Mouse (Mus musculus) T-helper 2 cell (primary cell): ENCODE results near the gene Lypd3.

ENCODE experiments used
- in situ Hi-C: fragments of 300-600 bp; cut with MboI, MseI; formaldehyde crosslinking; loops from one replicate; pipeline ENCODE4 v1.15.1; 2025; ENCODE audit warnings: high pct_unique_total_duplicates

Gene Lypd3

DNA sequence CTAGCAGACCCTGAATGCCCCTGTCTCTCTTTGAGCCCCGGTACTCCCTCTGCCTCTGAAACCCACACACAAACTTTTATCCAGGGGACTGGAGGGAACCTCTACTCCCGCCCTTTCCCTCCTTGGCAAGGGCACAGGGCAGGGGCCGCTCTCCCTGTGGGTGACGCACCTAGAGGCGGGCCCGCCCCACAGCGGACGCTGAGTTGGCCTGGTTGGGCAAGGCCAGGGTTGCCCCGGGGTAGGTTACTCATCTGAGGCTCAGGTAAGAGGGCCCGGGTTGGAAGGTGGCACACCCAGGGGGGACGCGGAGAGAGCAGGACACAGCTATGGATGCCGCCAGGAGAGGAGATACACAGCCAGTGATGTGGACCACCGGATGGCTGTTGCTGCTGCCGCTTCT is at the start of gene Lypd3:
Lypd3 (plus strand) TSS at position 287 of the 400 bp plus-strand sequence.
- in situ Hi-C loops = no loop called here

DNA sequence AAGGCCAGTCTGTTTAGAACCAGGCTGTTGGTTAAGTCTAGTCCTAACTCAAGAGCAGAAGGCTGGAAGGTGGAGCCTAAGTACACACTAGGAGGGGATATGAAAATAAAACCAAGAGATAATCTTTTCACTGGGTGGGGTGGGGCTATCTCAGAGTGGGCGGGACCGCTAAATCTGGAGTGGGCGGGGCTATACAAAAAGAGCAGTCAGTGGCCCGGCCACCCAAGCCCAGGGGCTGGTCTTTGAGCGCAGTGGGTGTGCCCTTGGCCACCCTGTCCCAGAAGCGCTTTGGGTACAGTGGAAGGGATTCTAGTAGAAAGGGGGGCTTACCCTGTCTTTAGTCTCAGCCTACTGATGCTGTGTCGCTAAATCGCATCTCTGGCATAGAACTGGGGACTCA is 49.5 kb upstream of the Lypd3 start:
- in situ Hi-C loops = no loop called here

DNA sequence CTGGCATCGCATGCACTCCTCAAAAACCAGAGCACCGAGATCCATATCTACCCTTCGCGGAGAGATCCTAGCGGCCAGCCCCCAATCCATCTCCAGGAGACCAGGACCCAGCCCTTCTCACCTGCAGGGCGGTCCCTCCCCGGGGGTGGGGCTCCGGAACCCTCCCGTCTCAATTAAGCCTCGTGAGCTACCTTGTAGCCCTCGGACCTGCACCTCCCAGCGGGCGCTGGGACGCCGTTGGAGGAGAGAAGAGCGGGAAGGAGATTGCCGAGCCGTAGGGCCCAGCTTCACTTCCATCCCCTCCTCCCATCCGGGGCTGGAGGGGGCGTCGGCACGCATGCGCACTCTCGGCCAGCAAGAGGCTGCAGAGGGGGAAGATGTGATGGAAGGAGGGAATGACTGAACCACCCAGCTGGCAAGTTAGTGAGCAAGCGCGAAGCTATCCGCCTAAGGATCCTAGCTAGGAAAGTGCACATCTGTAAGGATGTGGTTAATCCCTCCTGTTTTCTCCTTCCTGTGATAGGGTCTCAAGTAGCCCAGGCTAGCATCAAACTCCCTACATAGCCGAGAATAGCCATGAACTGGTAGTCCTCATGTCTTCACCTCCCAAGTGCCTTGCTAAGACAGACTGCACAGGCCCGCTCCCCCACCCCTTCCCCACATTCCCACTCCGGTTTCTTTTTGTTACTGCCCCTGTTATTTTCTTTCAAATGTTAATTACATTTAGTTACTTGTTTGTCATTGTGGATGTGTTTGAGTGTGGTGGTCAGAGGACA is 48.8 kb upstream of the Lypd3 start, which contains the start of the genes Ethe1 and Zfp575:
Ethe1 (plus strand) TSS at position 214 of the 776 bp plus-strand sequence.
Zfp575 (minus strand) TSS at position 312 of the 776 bp plus-strand sequence.
- in situ Hi-C loops = no loop called here

DNA sequence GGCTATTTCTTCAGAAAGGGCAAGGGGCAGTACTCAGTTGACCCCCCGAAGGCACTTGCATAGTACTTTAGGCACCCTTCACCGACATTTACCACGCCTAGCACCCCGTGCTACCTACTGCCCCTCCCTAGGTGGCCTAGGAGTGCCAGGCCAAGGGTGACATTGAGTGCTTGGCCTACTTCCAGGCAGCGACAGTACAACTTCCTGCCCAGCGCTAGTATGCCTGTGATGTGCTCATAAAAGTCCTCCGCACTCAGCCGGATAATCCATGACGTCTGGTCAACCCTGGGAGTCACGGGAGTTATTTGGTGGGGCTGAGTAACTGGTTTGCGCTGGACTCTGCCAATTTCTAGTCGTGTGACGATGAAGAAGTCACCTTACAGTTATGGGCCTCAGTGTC is 48.0 kb upstream of the Lypd3 start:
- in situ Hi-C loops = no loop called here

DNA sequence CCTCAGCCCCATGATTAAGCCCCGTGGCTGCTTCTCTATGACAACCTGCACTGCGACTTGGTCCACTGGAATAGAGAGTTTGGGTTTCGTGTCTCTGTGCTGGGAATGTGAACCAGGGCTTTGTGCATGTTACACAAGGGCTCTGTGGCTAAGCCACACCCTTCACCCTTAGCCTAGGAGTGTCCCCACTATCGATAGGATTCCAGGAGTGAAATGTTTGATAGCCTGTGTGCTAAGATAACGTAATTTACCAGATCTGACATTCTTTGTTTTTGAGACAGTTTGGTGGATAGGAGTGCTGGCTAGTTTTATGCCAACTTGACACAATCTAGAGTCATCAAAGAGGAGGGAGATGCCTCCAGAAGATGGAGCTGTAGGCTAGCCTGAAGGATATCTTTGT is 44.6 kb upstream of the Lypd3 start:
- in situ Hi-C loops = no loop called here

DNA sequence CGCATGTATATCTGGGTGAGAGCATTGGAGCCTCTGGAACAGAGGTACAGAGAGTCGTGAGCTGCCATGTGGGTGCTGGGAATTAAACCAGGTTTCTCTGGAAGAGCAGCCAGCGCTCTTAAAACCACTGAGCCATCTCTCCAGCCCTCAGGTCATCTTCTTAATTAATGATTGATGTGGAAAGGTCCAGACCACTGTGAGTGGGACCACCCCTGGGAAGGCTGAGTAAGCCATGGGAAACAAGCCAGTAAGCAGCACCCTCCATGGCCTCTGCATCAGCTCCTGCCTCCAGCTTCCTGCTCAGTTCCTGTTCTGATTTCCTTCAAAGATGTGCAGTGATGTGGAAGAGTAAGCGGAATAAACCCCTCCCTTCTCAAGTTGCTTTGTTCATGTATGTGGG is 44.2 kb upstream of the Lypd3 start:
- in situ Hi-C loops = no loop called here

DNA sequence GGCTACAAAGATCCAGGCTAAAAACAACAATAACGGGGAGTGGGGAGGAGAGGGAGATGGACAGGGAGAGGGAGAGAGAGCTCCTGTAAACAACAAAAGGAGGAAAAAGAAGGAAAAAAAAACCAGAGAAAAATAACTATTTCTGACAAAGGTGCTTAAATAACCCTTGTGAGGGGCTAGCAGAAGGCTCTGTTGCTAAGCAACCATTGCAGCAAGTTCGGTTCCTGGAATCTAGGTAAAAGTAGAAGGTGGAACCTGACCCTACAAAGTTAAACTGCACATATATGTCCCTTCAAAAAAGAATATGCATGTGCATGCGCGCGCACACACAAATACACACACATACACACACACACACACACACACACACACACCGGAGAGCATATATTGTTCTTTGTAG is 43.6 kb upstream of the Lypd3 start:
- in situ Hi-C loops = no loop called here

DNA sequence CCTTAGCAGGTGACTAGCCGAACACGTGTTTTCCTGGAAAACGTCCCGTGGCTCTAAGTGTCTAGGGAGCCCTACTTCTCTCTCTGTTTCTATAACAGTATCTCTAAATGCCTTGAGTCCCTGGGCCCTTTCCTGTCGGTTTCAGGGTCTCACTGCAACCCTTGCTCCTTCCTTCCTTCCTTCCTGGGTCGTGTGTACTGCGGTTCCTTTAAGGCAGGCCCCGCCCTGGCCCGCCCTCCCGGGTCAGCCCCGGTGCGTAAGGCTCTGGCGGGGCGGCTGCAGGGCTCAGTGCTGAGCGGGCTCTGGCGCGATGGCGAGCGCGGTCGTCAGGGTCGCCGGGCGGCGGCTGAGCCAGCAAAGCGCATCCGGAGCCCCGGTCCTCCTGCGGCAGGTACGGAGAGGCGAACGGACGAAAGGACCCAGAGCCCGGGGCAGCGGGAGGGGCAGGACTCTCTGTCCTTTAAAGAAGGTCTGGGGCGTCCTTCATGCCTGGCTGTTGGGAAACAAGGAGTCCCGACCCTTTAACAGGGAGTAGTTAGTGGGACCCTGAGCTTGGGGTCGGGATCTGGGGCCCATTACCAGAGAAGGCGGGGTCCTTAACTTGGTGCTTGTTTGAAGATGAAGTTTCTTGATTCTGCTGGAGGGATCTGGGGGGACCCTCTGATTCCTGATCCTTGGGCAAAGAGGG is 42.6 kb upstream of the Lypd3 start:
- in situ Hi-C loops = no loop called here

DNA sequence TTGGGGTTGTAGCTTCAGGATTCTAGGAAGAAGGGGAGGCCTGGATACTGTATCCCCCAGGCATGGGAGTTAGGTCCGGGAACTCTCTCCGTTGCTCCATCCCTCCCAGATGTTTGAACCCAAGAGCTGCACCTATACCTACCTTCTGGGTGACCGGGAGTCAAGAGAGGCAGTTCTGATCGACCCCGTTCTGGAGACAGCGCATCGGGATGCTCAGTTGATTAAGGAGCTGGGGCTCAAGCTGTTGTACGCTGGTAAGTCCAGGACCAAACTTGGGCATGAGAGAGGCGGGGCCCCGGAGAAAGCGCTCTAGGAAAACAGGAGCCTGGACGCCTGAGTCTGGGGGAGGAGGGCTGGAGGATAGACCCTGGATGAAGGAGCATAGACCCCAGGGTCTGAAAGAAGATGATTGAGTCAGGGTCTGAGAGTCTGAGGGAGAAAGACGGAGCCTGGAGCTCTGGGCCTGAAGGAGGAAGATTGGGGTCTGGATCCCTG is 42.0 kb upstream of the Lypd3 start:
- in situ Hi-C loops = no loop called here

DNA sequence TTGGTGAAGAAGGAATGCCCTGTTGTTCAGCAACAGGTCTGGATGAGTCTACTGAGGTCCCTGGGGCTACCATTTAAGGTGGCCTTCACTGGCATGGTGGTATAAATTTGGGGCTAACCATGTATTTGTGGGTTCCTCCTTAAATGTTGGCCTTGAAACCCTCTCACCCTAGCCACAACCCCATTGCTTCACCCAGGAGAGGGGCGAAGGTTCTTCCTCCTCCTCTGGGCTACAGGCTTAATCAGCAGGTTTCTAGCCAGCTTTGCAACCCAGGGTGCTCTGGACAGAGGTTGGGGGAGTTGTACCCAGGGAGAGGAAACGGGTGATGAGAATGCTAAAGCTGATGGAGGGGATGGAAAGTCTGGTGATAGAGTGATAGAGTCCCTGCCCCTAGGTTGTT is 40.9 kb upstream of the Lypd3 start:
- in situ Hi-C loops = no loop called here

DNA sequence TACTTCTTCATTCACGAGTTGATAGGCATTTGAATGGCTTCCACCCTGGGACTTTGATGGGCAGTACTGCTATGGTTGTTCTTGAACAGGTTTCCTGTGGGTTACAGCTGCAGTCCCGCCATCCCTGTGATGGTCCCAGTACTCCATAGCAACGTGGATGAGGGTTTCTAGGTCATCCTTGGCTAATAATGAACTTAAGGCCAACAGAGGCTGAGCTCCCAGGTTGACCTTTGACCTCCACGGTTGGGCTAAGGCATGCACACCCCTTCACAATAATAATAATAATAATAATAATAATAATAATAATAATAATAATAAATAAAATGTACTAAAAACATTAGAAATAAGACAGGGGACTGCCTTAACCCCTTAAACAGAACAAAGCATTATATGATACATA is 38.2 kb upstream of the Lypd3 start:
- in situ Hi-C loops = no loop called here

DNA sequence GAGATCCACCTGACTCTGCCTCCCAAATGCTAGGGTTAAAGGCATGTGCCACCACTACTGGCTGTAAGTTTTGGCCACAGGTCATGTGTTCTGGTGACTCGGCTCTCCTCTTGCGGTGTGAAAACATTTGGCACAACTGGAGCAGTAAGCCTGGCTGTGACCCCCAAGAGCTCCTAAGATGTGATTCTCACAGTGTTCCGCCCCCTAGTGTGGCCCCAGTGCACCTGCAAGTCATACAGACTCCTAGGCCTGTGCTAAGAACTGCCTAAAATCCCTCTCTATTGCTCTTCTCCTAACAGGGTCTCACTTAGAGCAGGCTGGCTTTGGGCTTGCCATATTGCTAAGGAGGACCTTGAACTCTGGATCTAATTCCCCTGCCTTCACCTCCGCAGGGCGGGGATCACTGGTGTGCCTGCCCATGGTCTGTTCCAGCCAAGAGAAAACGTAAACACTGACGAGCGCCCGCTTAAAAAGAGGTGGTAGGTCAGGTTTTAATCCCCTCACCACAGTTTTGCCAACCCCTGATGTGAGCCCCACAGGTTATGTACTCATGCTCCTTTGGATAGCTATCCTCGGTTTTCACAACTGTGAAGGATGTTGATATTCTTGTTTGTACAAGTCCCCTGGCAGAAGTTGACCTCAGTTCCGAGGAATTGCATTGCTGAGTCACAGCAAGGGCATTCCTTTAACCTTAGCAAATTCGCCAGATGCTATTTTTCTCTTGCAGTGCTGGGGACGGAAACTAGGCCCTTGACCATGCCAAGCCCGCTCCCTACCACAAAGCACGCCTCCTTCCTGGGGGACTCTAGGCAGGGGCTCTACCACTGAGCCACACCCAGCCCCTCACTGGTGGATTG is 36.9 kb upstream of the Lypd3 start:
- in situ Hi-C loops = loop anchor here (5.0 kb wide), 1 partner anchor 43 kb away; no protein-coding TSS in a partner anchor

DNA sequence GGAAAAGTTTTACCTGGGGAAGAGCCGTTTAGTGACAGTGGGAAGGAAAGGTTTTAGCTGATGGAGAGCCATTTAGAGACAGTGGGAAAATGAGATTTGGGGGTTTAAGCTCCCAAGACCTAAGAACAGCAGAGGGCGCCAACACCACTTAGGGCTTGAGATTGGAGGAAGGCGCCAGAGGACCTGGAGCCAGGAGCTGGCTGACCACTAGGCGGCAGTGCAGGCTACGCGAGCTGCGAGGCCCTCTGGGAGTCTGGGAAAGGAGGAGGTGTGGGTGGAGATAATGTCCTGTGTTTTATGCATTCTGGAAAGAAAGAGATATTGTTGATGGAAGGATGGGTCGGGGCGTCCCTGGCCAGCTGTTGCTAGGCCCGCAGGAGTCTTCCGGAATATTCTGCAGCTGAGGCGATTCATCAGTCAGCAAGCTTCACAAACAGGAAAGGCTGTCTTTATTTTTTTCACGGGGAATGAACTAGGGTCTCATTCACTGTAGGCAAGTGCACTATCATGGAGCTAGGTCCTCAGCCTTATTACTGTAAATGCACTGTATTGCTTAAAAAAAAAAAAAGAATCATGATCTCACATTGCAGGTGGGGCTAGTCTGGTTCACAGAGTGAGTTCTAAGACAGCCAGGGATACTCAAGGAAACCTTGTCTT is 35.3 kb upstream of the Lypd3 start:
- in situ Hi-C loops = loop anchor here (5.0 kb wide), 1 partner anchor 41 kb away; no protein-coding TSS in a partner anchor

DNA sequence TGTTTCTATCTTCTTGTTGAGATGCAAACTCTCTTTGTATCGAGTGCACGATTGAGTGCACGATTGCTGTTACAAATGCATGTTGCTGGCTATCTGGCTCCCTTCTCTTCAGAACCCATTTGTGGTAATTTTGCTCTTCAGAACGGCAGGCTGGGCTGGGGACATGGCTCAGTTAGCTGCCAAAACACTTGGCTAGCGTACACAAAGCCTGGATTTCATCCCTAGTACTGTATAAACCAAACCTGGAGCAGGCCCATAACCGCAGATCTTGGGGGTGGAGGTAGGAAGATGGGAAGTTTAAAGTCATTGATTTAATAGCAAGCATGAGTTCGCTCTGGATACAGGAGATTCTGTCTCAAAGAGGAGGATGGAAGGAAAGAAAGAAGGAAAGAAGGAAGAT is 30.8 kb upstream of the Lypd3 start:
- in situ Hi-C loops = no loop called here

DNA sequence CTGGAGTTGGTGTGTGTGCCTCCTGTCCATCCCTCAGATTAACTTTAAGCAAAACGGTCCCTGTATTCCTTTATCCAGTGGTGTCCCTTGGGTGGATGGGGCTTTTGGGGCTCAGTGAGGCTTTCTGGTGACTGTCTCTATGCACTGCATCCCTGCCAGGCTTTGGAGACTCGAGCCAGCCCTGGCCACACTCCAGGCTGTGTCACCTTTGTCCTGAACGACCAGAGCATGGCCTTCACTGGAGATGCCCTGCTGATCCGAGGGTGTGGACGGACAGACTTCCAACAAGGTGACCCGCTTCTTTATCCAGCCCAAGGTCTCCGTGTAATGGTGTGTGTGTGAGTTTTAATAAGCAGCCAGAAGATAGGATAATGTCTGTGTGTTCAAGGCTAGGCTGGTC is 30.3 kb upstream of the Lypd3 start:
- in situ Hi-C loops = no loop called here

DNA sequence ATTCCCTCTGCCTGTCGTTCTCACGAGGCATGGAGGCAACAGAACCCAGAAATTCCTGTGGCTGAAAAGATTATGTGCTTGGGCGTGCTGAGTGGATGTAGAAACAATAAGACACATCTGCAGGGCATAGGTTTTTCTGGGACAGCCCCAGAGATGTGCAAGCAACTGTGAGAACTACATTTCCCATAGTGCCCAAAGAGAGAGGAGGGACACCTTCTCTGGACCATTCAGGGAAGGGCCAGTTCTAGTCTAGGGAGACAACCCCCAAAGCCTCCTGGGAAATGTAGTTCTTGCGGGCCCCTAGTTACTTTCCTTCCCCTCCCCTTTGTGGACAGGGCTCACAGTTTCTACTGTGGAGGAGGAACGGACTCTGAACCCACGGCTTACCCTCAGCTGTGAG is 28.3 kb upstream of the Lypd3 start:
- in situ Hi-C loops = no loop called here

DNA sequence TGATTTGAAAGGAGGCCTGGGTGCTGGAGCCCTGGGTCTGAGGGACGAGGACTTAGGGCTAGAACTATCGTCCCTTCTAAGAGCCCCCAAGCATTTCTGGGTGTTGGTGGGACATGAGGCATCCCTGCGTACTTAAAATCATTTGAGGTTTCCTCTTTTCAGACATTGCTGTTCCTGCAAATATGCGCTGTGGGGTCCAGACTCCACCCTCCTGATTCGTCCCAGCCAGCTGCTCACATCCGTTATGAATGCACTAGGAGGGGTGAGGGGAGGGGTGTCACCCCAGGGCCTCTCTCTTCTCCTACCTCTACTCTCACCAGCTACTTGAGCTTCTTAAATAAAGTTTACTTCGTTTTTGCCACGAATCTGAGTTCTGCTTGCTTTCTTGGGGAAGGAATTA is 27.8 kb upstream of the Lypd3 start:
- in situ Hi-C loops = no loop called here

DNA sequence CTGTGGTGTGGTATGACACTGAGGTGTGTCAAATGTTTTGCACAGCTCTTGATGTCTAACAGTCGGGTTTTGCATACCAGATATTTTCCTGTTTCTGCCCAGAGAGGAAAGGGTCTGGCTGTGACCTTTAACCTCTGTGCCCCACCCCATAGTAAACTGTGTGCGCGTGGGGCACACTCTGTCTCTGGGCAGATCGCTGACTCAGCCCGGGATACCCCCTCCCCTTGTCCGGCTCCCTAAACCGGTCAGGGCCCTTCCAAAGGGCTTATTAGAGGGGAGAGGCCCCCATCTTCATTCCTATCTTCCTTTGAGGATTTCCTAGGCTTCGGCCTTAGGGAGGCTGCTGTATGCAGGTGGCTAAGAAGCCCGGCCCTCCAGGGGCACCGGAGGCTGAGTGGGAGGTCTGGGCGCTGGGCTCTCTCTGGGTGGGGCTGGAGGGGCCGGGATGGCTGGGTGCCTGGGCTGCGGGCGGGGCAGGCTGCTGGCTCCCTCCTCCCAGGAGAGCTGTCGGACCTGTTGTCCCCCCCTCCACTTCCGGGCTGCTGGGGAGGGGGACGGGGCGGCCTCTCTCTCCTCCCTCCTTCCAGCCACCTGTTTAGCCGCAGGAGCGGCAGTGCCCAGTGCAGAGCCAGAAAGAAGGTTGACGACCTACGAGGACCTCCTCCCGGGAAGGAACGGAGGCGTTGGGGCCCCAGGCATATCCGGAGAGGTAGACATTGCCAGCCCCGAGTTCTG is 26.0 kb upstream of the Lypd3 start, which contains the start of gene Phldb3:
Phldb3 (plus strand) TSS at position 620 of the 735 bp plus-strand sequence.
- in situ Hi-C loops = loop anchor here (5.0 kb wide), 1 partner anchor 78 kb away; the partner anchor contains the start of gene Irgq

DNA sequence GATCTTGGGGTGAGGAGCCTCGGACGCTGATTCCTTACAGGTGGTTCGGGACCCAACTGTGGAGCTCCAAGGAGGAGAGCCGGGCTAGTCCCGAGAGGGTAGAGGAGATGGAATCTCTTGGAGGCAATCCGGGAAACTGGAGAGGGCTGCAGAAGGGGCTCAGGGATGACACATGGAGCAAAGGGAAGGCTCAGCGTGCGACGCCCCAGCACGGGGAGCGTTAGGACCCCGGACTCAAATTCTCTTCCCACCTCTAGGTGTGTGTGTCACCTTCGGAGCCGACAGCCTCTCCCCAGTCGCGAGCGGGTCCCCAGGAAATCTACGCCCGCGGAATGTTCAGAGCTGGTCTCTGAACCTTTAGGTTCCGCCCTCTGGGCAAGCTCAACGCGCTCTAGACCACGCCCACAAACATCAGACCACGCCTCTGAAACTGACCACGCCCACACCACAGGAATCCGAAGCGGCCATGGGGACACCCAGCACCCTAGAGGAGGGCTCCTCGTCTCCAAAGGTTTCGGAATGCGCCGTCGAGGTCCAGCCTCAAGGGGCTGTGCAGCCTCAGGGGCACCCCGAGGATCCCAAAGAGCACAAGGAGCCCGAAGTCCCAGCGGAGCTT is 25.4 kb upstream of the Lypd3 start:
- in situ Hi-C loops = loop anchor here (5.0 kb wide), 1 partner anchor 79 kb away; the partner anchor contains the start of gene Irgq

DNA sequence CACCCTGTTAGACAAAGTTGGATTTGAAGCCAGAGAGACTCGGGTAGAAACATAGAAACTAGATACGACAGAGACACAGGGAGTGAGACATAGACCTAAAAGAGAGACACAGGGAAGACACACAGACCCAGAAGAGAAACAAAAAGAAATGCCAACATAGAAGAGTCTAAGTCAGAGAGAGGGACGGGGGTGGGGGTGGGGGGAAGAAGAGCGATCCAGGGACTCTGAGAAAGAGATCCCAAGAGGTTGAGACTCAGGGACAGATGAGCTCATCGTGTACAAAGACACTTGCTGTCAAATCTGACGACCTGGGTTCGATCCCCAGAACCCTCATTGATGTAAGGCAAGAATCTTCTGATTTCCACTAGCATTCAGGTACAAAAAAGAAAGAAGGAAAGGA is 24.6 kb upstream of the Lypd3 start:
- in situ Hi-C loops = loop anchor here (5.0 kb wide), 1 partner anchor 79 kb away; the partner anchor contains the start of gene Irgq
